ENCODE assay signal across 12 mouse cellular contexts in the genomic region with DNA sequence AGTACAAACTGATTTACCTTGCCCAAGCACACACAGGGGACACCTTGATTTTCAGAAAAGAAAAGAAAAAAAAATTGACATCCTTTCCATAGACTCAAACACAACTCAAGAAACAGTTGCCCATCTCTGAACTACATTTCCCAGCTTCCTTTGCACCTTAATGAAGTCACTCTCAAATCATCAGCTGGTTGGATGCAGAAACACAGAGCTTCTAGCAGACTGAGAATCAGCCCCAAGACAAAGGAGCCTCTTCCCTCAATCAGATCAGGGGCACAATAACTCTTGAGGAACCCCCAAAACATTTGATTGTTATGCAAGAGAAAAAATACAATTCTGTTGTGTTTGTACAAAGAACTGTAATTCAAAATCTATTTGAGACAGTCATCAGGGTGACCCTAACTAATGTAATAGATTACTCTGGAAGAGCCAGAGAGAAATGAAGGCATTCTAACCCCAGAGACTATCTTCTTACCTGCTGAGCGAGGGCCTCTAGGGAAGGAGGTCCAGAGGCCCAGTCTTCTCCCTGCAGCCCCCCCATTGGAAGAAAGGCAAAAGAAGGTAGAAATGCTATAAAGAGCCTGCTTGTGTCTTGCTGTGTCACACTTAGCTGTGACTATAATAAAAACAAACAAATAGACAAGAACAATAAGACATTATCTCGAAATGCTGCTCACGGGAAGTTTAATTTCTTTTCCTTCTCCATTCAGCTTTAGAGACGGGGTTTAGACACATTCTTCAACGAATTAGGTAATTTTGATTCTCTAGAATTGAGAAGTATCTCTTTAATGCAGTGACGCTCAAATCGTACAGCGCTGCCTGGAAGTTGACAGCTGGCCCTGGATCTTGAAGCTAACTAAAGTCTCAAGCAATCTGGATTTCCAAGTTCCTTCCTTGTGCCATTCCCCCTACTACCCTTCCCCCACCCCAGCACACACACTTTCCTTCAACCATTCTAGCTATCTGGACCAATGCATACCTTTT.
A peak's percentile ranks its signal among the peaks of the same experiment; 100 is the strongest.
DNase-seq lines count a peak whose midpoint lies in the region; ATAC-seq and TF ChIP-seq lines count a peak whose summit lies in the region.
"Had no signal": no experiment of that assay in that cellular context is flagged by ENCODE, and none has a peak within 500 bp of the region (broad histone marks: within the 10 kb centered on the region; RNA-seq: fewer than 3 reads in every experiment).

No protein-coding gene starts in this region.

- H3K9ac ChIP-seq in kidney, postnatal 0 days (ENCODE audit: low read depth, low read length): no peak overlapping the region
- H3K9ac ChIP-seq in forebrain, embryonic 11.5 days (ENCODE audit: low read length): no peak overlapping the region
- H3K9ac ChIP-seq in hindbrain, embryonic 16.5 days (ENCODE audit: low read depth, low read length): 0 out of 2 replicates have a peak overlapping the region, but pooled peaks have one; percentile 7
- no peak overlapping the region for H3K9ac ChIP-seq in neural tube, embryonic 15.5 days (replicated peaks)
- H3K9ac ChIP-seq in heart, embryonic 12.5 days: no peak overlapping the region
- H3K9ac ChIP-seq: liver, embryonic 13.5 days had no signal

- H3K9me3 ChIP-seq in kidney, postnatal 0 days (replicated peaks; ENCODE audit: low read length): no peaks in the 10 kb centered on the region
- H3K9me3 ChIP-seq in forebrain, embryonic 11.5 days (ENCODE audit: control insufficient read depth, low read length): no peaks in the 10 kb centered on the region
- no peaks in the 10 kb centered on the region for H3K9me3 ChIP-seq in hindbrain, embryonic 16.5 days (ENCODE audit: control insufficient read depth, low read length)
- no peaks in the 10 kb centered on the region for H3K9me3 ChIP-seq in neural tube, embryonic 15.5 days (replicated peaks)
- H3K9me3 ChIP-seq in heart, embryonic 12.5 days (replicated peaks): 0 out of 2 replicates have a peak, but pooled peaks cover 8% of the 10 kb centered on the region
- H3K9me3 ChIP-seq: liver, embryonic 13.5 days had no signal

- no peaks in the 10 kb centered on the region for H3K36me3 ChIP-seq in kidney, postnatal 0 days (ENCODE audit: insufficient read depth, low read length)
- no peaks in the 10 kb centered on the region for H3K36me3 ChIP-seq in forebrain, embryonic 11.5 days (ENCODE audit: control insufficient read depth, insufficient read depth, low read length)
- no peaks in the 10 kb centered on the region for H3K36me3 ChIP-seq in hindbrain, embryonic 16.5 days (ENCODE audit: control insufficient read depth, insufficient read depth, low read length)
- H3K36me3 ChIP-seq in neural tube, embryonic 15.5 days: no peaks in the 10 kb centered on the region
- no peaks in the 10 kb centered on the region for H3K36me3 ChIP-seq in heart, embryonic 12.5 days
- H3K36me3 ChIP-seq: liver, embryonic 13.5 days had no signal

- H3K27me3 ChIP-seq in kidney, postnatal 0 days (ENCODE audit: insufficient read depth, low read length): 0 out of 2 replicates have a peak, but pooled peaks cover 2% of the 10 kb centered on the region
- no peaks in the 10 kb centered on the region for H3K27me3 ChIP-seq in forebrain, embryonic 11.5 days (ENCODE audit: control insufficient read depth, insufficient read depth, low read length)
- no peaks in the 10 kb centered on the region for H3K27me3 ChIP-seq in hindbrain, embryonic 16.5 days (replicated peaks; ENCODE audit: control insufficient read depth, insufficient read depth, low read length)
- H3K27me3 ChIP-seq in neural tube, embryonic 15.5 days (replicated peaks): no peaks in the 10 kb centered on the region
- H3K27me3 ChIP-seq in heart, embryonic 12.5 days (replicated peaks): no peaks in the 10 kb centered on the region
- H3K27me3 ChIP-seq: liver, embryonic 13.5 days had no signal

- H3K4me1 ChIP-seq in kidney, postnatal 0 days (replicated peaks; ENCODE audit: insufficient read depth, low read length): no peaks in the 10 kb centered on the region
- H3K4me1 ChIP-seq in forebrain, embryonic 11.5 days (replicated peaks; ENCODE audit: control insufficient read depth, insufficient read depth, low read length): no peaks in the 10 kb centered on the region
- no peaks in the 10 kb centered on the region; the same call in 1 of the 2 replicates for H3K4me1 ChIP-seq in hindbrain, embryonic 16.5 days (ENCODE audit: control insufficient read depth, insufficient read depth, low read depth, low read length)
- H3K4me1 ChIP-seq in neural tube, embryonic 15.5 days: peaks cover 9% of the 10 kb centered on the region
- H3K4me1 ChIP-seq in heart, embryonic 12.5 days (replicated peaks): no peaks in the 10 kb centered on the region
- H3K4me1 ChIP-seq: liver, embryonic 13.5 days had no signal

- WGBS in kidney, postnatal 0 days: 89% methylated on average over 8 of the region's 8 CpGs
- WGBS in forebrain, embryonic 11.5 days: 80% methylated on average over 8 of the region's 8 CpGs
- 71% methylated on average over 8 of the region's 8 CpGs for WGBS in hindbrain, embryonic 16.5 days
- 70% methylated on average over 8 of the region's 8 CpGs for WGBS in neural tube, embryonic 15.5 days
- WGBS in heart, embryonic 12.5 days: 75% methylated on average over 8 of the region's 8 CpGs

- H3K4me2 ChIP-seq in kidney, postnatal 0 days (ENCODE audit: low read length): no peak overlapping the region
- H3K4me2 ChIP-seq in forebrain, embryonic 11.5 days (ENCODE audit: low read depth, low read length, severe bottlenecking): no peak overlapping the region
- H3K4me2 ChIP-seq in hindbrain, embryonic 16.5 days (ENCODE audit: low read length): no peak overlapping the region
- H3K4me2 ChIP-seq in neural tube, embryonic 15.5 days: no peak overlapping the region
- no peak overlapping the region for H3K4me2 ChIP-seq in heart, embryonic 12.5 days
- H3K4me2 ChIP-seq: liver, embryonic 13.5 days had no signal

- H3K27ac ChIP-seq in kidney, postnatal 0 days: no peak overlapping the region
- H3K27ac ChIP-seq in forebrain, embryonic 11.5 days (ENCODE audit: low read depth, low read length): no peak overlapping the region
- H3K27ac ChIP-seq in hindbrain, embryonic 16.5 days (ENCODE audit: low read depth, low read length): no peak overlapping the region
- H3K27ac ChIP-seq in neural tube, embryonic 15.5 days (replicated peaks): peak overlapping the region; percentile 63; the same call in 1 of the 2 replicates
- no peak overlapping the region for H3K27ac ChIP-seq in heart, embryonic 12.5 days (ENCODE audit: poor library complexity, severe bottlenecking)
- H3K27ac ChIP-seq: left cerebral cortex, adult 2 months; liver, embryonic 13.5 days; stomach, postnatal 0 days had no signal

- intact Hi-C loops in heart, postnatal 25 days (cut with DNase I): no loop called here

- no peak for ATAC-seq in kidney, postnatal 0 days (replicated peaks; ENCODE audit: low FRiP score, low read depth)
- ATAC-seq in forebrain, embryonic 11.5 days (replicated peaks; ENCODE audit: low FRiP score): peak; percentile 58; the same call in 1 of the 2 replicates
- peak; percentile 87 for ATAC-seq in hindbrain, embryonic 16.5 days
- peak; percentile 81 for ATAC-seq in neural tube, embryonic 15.5 days (ENCODE audit: low FRiP score)
- ATAC-seq in heart, embryonic 12.5 days (ENCODE audit: insufficient number of reproducible peaks, low FRiP score): no peak

- DNase-seq in kidney, postnatal 0 days (ENCODE audit: low spot score): peak; percentile 21
- DNase-seq in kidney, adult 9 months: no peak
- no peak for DNase-seq in forebrain, embryonic 11.5 days (ENCODE audit: low spot score)
- DNase-seq in heart, postnatal 25 days (ENCODE audit: low spot score): no peak
- no peak for DNase-seq in lung, postnatal 36 days
- DNase-seq: kidney, postnatal 10 days; liver, embryonic 13.5 days had no signal

- no peak overlapping the region for H3K4me3 ChIP-seq in kidney, postnatal 0 days (replicated peaks; ENCODE audit: low read depth, low read length)
- H3K4me3 ChIP-seq in forebrain, embryonic 11.5 days (ENCODE audit: low read depth, low read length): no peak overlapping the region
- H3K4me3 ChIP-seq in hindbrain, embryonic 16.5 days (ENCODE audit: low read length): no peak overlapping the region
- no peak overlapping the region for H3K4me3 ChIP-seq in neural tube, embryonic 15.5 days (replicated peaks)
- no peak overlapping the region for H3K4me3 ChIP-seq in heart, embryonic 12.5 days
- H3K4me3 ChIP-seq: left cerebral cortex, adult 2 months; liver, embryonic 13.5 days had no signal

- TF ChIP-seq CTCF in kidney, postnatal 0 days (IDR thresholded peaks at IDR 0.05; ENCODE audit: low read depth): no peak

Comparison
In these comparisons a context has a peak if more than half of its experiments do, and no peak if none do; other contexts are left out.
1. ATAC-seq: peak in forebrain, embryonic 11.5 days (single experiment), hindbrain, embryonic 16.5 days (single experiment) and neural tube, embryonic 15.5 days (single experiment); none in kidney, postnatal 0 days (single experiment) and heart, embryonic 12.5 days (single experiment).